Mouse (Mus musculus): ENCODE results near the gene Scgb1a1. TPM values are rescaled to one million over a fixed set of nuclear protein-coding genes. Genes with fewer than 3 reads are reported as not detected.

The Scgb1a1 gene
- total RNA-seq, 1 experiment from 2014 or later = 4.4 TPM

DNA sequence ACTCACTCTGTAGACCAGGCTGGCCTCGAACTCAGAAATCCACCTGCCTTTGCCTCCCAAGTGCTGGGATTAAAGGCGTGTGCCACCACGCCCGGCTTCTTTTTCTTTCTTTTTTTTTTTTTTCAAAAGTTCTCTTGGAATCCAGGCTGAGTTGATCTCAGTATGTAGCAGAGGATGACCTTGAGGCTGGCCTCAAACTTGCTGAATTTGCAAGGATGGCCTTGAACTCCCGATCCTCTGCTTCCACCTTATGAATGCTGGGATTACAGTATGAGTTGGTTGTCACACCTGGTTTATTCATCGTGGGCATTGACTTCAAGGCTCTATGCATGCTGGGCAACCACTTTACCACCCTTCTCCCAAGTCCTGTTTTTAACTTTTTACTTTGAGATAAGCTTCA is 47.1 kb downstream of the Scgb1a1 start:
- DNase-seq = no peak

GRCm38 (mm10) chr19:9039928-9040327 is 47.8 kb downstream of the Scgb1a1 start:
- no peak for DNase-seq

DNA sequence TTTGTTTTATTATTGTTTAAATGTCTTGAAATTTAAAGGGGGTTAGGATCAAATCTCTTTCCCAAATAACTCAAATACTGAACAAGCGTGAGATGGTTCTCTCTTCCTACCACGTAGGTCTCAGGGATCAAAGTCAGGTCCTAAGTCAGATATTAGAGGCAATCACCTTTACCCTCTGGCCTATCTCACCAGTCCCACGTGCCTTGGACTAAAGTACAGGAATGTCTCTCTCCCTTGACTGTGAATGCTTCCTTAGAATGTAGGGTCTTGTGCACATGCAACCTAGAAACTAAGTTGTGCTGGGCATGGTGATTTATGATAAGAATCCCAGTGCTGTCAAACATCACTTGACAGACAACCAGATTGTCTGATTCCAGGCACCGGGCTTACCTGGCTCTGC is 48.5 kb downstream of the Scgb1a1 start:
- DNase-seq = no peak

- DNase-seq = no peak
Observed at GRCm38 (mm10) chr19:9038136-9038535, 49.6 kb downstream of the Scgb1a1 start.

DNA sequence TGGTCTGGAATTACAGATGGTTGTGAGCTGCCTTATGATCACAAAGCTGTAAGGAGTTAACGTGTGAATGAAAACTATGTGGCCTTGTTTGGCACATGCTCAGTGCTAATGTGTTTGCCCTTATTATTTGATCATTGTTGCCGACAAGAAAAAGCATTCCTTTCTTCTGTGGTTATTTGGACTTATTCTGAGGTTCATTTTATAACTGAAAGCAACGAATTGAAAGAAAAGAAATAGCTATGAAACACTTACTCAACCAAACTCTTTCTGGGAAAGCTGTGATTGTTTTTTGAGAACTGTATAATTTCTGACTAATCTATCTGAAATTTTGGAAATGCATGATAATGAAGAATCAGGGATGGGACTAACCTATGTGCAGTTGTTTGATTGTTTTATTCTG is 52.7 kb downstream of the Scgb1a1 start:
- DNase-seq = no peak

- DNase-seq = no peak
Observed at GRCm38 (mm10) chr19:9034480-9034879, 53.3 kb downstream of the Scgb1a1 start.

Other genes with a start within 250 kb of the Scgb1a1 start
- gene Gng3, start 248.8 kb downstream of the Scgb1a1 start, total RNA-seq (2021) = 6.4 and 9.3 TPM in 2 replicates
- 3.8 and 4.1 TPM in 2 replicates for gene Lrrn4cl, start 237.2 kb downstream of the Scgb1a1 start, total RNA-seq (2021)
- gene Ubxn1, start 216.5 kb downstream of the Scgb1a1 start, total RNA-seq (2021) = 214 and 218 TPM in 2 replicates
- 80.7 and 82.8 TPM in 2 replicates for gene Uqcc3, start 207.0 kb downstream of the Scgb1a1 start, total RNA-seq (2021)
- gene Lbhd1, start 204.2 kb downstream of the Scgb1a1 start, total RNA-seq (2021) = 4.6 and 13.6 TPM in 2 replicates
- gene Gm49403, start 204.0 kb downstream of the Scgb1a1 start, total RNA-seq (2021) = not detected in 2 replicates
- 42.4 and 46.2 TPM in 2 replicates for gene 1810009A15Rik, start 199.1 kb downstream of the Scgb1a1 start, total RNA-seq (2021)
- 6.0 TPM in 1 of 2 replicates, not detected in the other for gene Gm49416, start 199.0 kb downstream of the Scgb1a1 start, total RNA-seq (2021)
- 22.5 and 23.1 TPM in 2 replicates for gene Ints5, start 195.0 kb downstream of the Scgb1a1 start, total RNA-seq (2021)
- 162 and 164 TPM in 2 replicates for gene Ganab, start 189.9 kb downstream of the Scgb1a1 start, total RNA-seq (2021)
- 52.1 and 53.8 TPM in 2 replicates for gene B3gat3, start 167.6 kb downstream of the Scgb1a1 start, total RNA-seq (2021)
- 25.7 and 33.3 TPM in 2 replicates for gene Rom1, start 158.6 kb downstream of the Scgb1a1 start, total RNA-seq (2021)
- gene Eml3, start 158.4 kb downstream of the Scgb1a1 start, total RNA-seq (2021) = 45.4 and 49.5 TPM in 2 replicates
- 93.1 and 105 TPM in 2 replicates for gene Mta2, start 146.1 kb downstream of the Scgb1a1 start, total RNA-seq (2021)
- gene Tut1, start 134.1 kb downstream of the Scgb1a1 start, total RNA-seq (2021) = 20.2 and 21.7 TPM in 2 replicates
- gene Eef1g, start 120.9 kb downstream of the Scgb1a1 start, total RNA-seq (2021) = 355 and 413 TPM in 2 replicates
- 157 and 186 TPM in 2 replicates for gene Ahnak, start 98.7 kb downstream of the Scgb1a1 start, total RNA-seq (2021)
- 12.6 and 18.1 TPM in 2 replicates for gene Asrgl1, start 47.7 kb upstream of the Scgb1a1 start, total RNA-seq (2021)

Measured in adrenal gland, postnatal 14 days (tissue).